Mouse (Mus musculus) megakaryocyte progenitor cell, adult 5-6 weeks (primary cell): ENCODE results near the gene Olfr1226. TPM values are rescaled to one million over a fixed set of nuclear protein-coding genes. Genes with fewer than 3 reads are reported as not detected.
"Not testable (repeated sequence)": the region's sequence is repeated elsewhere in the genome, so short reads cannot be mapped to it uniquely, and the experiment has no call there.

Source experiments
- ATAC-seq: replicated peaks from 2 replicates; pipeline ENCODE4 v1.8.0; 2016; ENCODE audit warnings: mild to moderate bottlenecking, moderate TSS enrichment, inconsistent platforms; ENCODE audit not compliant: poor library complexity
- total RNA-seq, 2 experiments: library from RNA; stranded (forward) in 1 of 2; stranded (reverse) in 1 of 2; fragments of 157-497, 149-512 nt in 1 of 2; fragments of 200-1000 nt in 1 of 2; gene quantifications; 2 replicates each; pipeline versions ENCODE4 v1.2.3 to v1.2.4; 2015 to 2017

Olfr1226 gene
- total RNA-seq (2015) (not detected in 2 replicates), total RNA-seq (2017) (not detected in 2 replicates)

GRCm38 (mm10) chr2:89199948-89200347 lies at the start of gene Olfr1226:
Gene Olfr1226 (minus strand): TSS chr2:89200048.
- ATAC-seq: no peak

- peak; percentile 50 for ATAC-seq
Observed at GRCm38 (mm10) chr2:89196325-89196982, 3.4 kb downstream of the Olfr1226 start.

DNA sequence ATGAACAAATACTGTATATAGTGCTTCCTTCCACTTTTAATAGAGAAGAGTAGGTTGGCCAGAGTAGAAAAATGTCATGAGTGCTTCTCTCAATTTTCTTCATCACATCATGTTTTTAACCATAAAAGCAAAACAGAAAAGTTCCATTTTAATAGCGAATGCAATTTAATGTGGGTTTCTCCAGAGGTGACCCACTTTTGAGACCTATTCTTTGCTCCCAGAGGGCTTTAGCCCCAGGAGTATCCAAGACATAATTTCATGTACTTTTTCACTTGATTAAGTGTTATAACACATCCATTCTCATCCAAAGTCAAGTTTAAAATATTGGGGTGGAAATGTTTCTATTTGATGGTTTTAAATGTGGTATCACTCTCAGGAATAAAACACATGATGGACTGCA lies 25.3 kb downstream of the Olfr1226 start, which contains the start of gene Olfr1225:
Olfr1225 (minus strand) TSS at position 101 of the 400 bp plus-strand sequence.
- ATAC-seq: no peak

DNA sequence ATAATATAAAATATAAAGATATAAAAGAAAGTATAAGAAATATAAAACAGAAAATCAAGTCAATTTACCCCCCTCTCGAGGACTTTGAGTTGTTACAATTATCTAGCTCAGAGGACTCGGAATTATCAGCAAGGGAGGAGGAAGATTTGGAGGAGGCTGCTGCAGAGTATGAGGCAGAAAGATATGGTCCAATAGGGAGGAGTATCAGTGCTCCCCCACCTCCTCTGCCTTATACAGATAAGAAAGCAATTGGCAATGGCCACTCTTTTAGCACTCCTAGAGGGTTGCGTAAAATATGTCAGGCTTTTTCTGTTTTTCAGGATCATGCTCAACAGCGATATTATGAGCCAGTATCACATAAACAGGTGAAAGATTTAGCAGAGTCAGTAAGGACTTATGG lies 35.1 kb downstream of the Olfr1226 start:
- ATAC-seq: not testable (repeated sequence)

DNA sequence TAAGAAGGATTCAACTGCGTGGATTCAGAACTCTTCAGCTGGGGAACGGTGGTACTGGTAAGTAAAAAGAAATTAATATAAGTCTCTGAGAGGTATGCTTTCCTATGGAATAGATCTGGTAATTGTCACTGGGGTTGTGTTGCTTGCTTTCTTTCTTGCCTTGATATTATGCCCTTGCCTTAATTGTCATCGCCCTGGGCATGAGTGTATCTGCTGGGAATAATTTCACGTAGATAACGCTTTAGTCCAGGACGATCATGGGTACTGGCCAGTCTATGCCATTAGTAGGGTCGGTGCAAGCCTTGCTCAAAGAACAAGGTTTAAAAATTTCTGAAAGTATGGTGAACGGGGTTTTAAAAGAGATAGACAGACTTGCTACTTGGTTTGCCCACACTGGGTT lies 35.9 kb downstream of the Olfr1226 start, which contains the start of gene Olfr1224-ps1:
Olfr1224-ps1 (minus strand) TSS at position 101 of the 400 bp plus-strand sequence.
- ATAC-seq: not testable (repeated sequence)

GRCm38 (mm10) chr2:89151460-89151859 lies 48.4 kb downstream of the Olfr1226 start, which contains the start of gene Olfr1223:
Gene Olfr1223 (minus strand): TSS chr2:89151560.
- no peak for ATAC-seq

Other genes starting within 250 kb of the Olfr1226 start
- gene Olfr1212, start 246.1 kb downstream of the Olfr1226 start, total RNA-seq (2015): not detected in 2 replicates
- gene Olfr1212, start 246.1 kb downstream of the Olfr1226 start, total RNA-seq (2017): not detected in 2 replicates
- gene Gm13762, start 219.8 kb downstream of the Olfr1226 start, total RNA-seq (2015): not detected in 2 replicates
- not detected in 2 replicates for gene Gm13762, start 219.8 kb downstream of the Olfr1226 start, total RNA-seq (2017)
- not detected in 2 replicates for gene Olfr1214, start 207.4 kb downstream of the Olfr1226 start, total RNA-seq (2015)
- gene Olfr1214, start 207.4 kb downstream of the Olfr1226 start, total RNA-seq (2017): not detected in 2 replicates
- gene Olfr1215, start 193.1 kb downstream of the Olfr1226 start, total RNA-seq (2015): not detected in 2 replicates
- gene Olfr1215, start 193.1 kb downstream of the Olfr1226 start, total RNA-seq (2017): not detected in 2 replicates
- not detected in 2 replicates for gene Olfr1216, start 181.7 kb downstream of the Olfr1226 start, total RNA-seq (2015)
- not detected in 2 replicates for gene Olfr1216, start 181.7 kb downstream of the Olfr1226 start, total RNA-seq (2017)
- not detected in 2 replicates for gene Olfr1217, start 168.0 kb downstream of the Olfr1226 start, total RNA-seq (2015)
- gene Olfr1217, start 168.0 kb downstream of the Olfr1226 start, total RNA-seq (2017): not detected in 2 replicates
- not detected in 2 replicates for gene Olfr1218, start 138.9 kb downstream of the Olfr1226 start, total RNA-seq (2015)
- gene Olfr1218, start 138.9 kb downstream of the Olfr1226 start, total RNA-seq (2017): not detected in 2 replicates
- not detected in 2 replicates for gene Olfr1219, start 116.5 kb downstream of the Olfr1226 start, total RNA-seq (2015)
- gene Olfr1219, start 116.5 kb downstream of the Olfr1226 start, total RNA-seq (2017): not detected in 2 replicates
- gene Olfr1220, start 93.2 kb downstream of the Olfr1226 start, total RNA-seq (2015): not detected in 2 replicates
- gene Olfr1220, start 93.2 kb downstream of the Olfr1226 start, total RNA-seq (2017): not detected in 2 replicates
- gene Olfr1221, start 82.8 kb downstream of the Olfr1226 start, total RNA-seq (2015): not detected in 2 replicates
- not detected in 2 replicates for gene Olfr1221, start 82.8 kb downstream of the Olfr1226 start, total RNA-seq (2017)
- not detected in 2 replicates for gene Olfr1222, start 67.0 kb downstream of the Olfr1226 start, total RNA-seq (2015)
- not detected in 2 replicates for gene Olfr1222, start 67.0 kb downstream of the Olfr1226 start, total RNA-seq (2017)
- not detected in 2 replicates for gene Olfr1223, start 48.5 kb downstream of the Olfr1226 start, total RNA-seq (2015)
- not detected in 2 replicates for gene Olfr1223, start 48.5 kb downstream of the Olfr1226 start, total RNA-seq (2017)
- not detected in 2 replicates for gene Olfr1224-ps1, start 36.0 kb downstream of the Olfr1226 start, total RNA-seq (2015)
- gene Olfr1224-ps1, start 36.0 kb downstream of the Olfr1226 start, total RNA-seq (2017): not detected in 2 replicates
- not detected in 2 replicates for gene Olfr1225, start 25.4 kb downstream of the Olfr1226 start, total RNA-seq (2015)
- not detected in 2 replicates for gene Olfr1225, start 25.4 kb downstream of the Olfr1226 start, total RNA-seq (2017)
- gene Olfr1228, start 54.0 kb upstream of the Olfr1226 start, total RNA-seq (2015): not detected in 2 replicates
- gene Olfr1228, start 54.0 kb upstream of the Olfr1226 start, total RNA-seq (2017): not detected in 2 replicates
- not detected in 2 replicates for gene Olfr1229, start 88.0 kb upstream of the Olfr1226 start, total RNA-seq (2015)
- gene Olfr1229, start 88.0 kb upstream of the Olfr1226 start, total RNA-seq (2017): not detected in 2 replicates
- not detected in 2 replicates for gene Olfr1230, start 97.2 kb upstream of the Olfr1226 start, total RNA-seq (2015)
- gene Olfr1230, start 97.2 kb upstream of the Olfr1226 start, total RNA-seq (2017): not detected in 2 replicates
- gene Olfr1231, start 107.0 kb upstream of the Olfr1226 start, total RNA-seq (2015): not detected in 2 replicates
- not detected in 2 replicates for gene Olfr1231, start 107.0 kb upstream of the Olfr1226 start, total RNA-seq (2017)
- not detected in 2 replicates for gene Olfr1232, start 129.6 kb upstream of the Olfr1226 start, total RNA-seq (2015)
- gene Olfr1232, start 129.6 kb upstream of the Olfr1226 start, total RNA-seq (2017): not detected in 2 replicates
- not detected in 2 replicates for gene Olfr1233, start 142.3 kb upstream of the Olfr1226 start, total RNA-seq (2015)
- not detected in 2 replicates for gene Olfr1233, start 142.3 kb upstream of the Olfr1226 start, total RNA-seq (2017)
- gene Olfr1234, start 164.8 kb upstream of the Olfr1226 start, total RNA-seq (2015): not detected in 2 replicates
- not detected in 2 replicates for gene Olfr1234, start 164.8 kb upstream of the Olfr1226 start, total RNA-seq (2017)
- not detected in 2 replicates for gene Olfr1238, start 209.6 kb upstream of the Olfr1226 start, total RNA-seq (2015)
- not detected in 2 replicates for gene Olfr1238, start 209.6 kb upstream of the Olfr1226 start, total RNA-seq (2017)
- not detected in 2 replicates for gene Olfr1239, start 220.4 kb upstream of the Olfr1226 start, total RNA-seq (2015)
- not detected in 2 replicates for gene Olfr1239, start 220.4 kb upstream of the Olfr1226 start, total RNA-seq (2017)
- gene Olfr1240, start 243.0 kb upstream of the Olfr1226 start, total RNA-seq (2015): not detected in 2 replicates
- not detected in 2 replicates for gene Olfr1240, start 243.0 kb upstream of the Olfr1226 start, total RNA-seq (2017)